Mouse (Mus musculus): ENCODE measurements around the gene Gp1ba. TPM values are rescaled to one million over a fixed set of nuclear protein-coding genes. Genes with fewer than 3 reads are reported as not detected.
A peak's percentile ranks its signal among the peaks of the same experiment; 100 is the strongest.

Gene Gp1ba
- polyA plus RNA-seq, 1 experiment, result not detected

DNA sequence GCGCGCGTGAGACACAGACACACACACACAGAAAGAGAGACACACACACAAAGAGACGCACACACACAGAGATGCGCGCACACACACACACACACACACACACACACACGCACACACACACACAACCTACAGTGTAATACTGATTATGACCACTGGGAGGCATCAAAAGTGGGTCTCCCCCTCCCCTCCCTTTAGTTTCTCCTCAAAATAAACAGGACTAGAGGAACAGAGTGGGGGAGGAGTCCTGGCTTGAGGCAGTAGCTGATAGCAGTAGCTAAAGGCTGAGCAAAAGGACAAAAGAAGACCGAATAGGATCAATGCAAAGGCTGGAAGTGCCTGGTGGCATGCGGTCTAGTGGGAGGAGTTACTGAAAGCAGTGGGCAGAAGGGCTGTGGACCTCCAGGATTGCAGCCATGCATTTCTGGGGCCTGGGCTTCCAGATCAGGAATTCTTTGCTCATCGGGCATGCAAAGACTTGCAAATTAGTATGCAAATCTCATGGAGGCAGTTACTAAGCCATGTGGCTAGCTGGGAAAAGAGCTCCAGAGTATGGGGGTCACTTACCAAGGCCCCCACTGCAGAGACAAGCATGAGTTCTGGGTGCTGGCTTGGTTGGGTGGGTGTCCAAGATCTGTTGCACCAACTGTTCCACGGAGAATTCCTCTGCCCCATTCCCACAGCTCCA lies 43.1 kb downstream of the Gp1ba start:
- H3K27ac ChIP-seq (ENCODE audit: insufficient read depth, low read depth, low read length), result no peak overlapping the region
- H3K4me1 ChIP-seq (ENCODE audit: control insufficient read depth, insufficient read depth, low read length), result peaks cover 11% of the 10 kb centered on the region
- TF ChIP-seq POLR2A (IDR thresholded peaks at IDR 0.05; ENCODE audit: insufficient read depth, low read depth, low read length) (no peak), CTCF (IDR thresholded peaks at IDR 0.05; ENCODE audit: insufficient read depth, low read depth, low read length) (no peak)
- 9% methylated on average over 11 of the region's 11 CpGs for WGBS
- no peak overlapping the region for H3K4me3 ChIP-seq (ENCODE audit: insufficient read depth, low read depth, low read length)

GRCm38 (mm10) chr11:70683640-70684039 lies 44.7 kb downstream of the Gp1ba start:
- H3K27ac ChIP-seq (ENCODE audit: insufficient read depth, low read depth, low read length), result no peak overlapping the region
- H3K4me1 ChIP-seq (ENCODE audit: control insufficient read depth, insufficient read depth, low read length), result peaks cover 16% of the 10 kb centered on the region
- WGBS, result 88% methylated on average over 5 of the region's 5 CpGs
- no peak overlapping the region for H3K4me3 ChIP-seq (ENCODE audit: insufficient read depth, low read depth, low read length)
- no peak for TF ChIP-seq CTCF (IDR thresholded peaks at IDR 0.05; ENCODE audit: insufficient read depth, low read depth, low read length)
- no peak for TF ChIP-seq POLR2A (IDR thresholded peaks at IDR 0.05; ENCODE audit: insufficient read depth, low read depth, low read length)

DNA sequence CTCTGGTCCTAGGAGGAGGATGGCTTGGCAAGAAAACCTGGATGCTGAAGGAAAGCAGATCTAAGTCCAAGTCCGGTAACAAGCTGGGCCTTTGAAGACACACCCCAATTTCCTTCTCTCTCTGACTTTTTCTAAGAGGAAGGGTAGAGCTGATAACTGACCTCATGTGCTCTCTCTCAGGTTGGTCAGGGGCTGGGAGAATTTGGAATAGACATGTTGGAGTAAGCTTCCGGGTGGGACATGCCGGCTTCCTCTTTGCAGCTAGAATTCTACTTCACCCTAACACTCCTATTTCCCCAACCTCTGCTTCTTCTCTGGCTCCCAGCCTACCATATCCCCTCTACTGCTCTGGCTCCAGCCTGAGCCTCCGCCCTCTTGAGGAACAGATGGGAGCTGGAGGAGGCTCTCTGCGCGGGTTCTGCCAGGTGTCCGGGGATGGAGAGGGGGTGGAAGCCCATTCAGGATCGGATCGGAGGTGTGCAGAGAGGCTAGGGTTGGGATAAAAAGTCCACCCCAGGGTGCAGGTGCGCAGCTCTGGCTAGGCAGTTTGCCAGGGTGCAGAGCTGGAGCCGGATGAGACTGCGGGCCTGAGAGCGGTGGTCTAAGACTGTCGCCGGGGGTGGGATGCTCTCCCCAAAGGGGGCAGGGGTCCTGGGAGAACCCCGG lies 48.1 kb downstream of the Gp1ba start:
- no peak for TF ChIP-seq CTCF (IDR thresholded peaks at IDR 0.05; ENCODE audit: insufficient read depth, low read depth, low read length)
- no peak for TF ChIP-seq POLR2A (IDR thresholded peaks at IDR 0.05; ENCODE audit: insufficient read depth, low read depth, low read length)
- peaks cover 15% of the 10 kb centered on the region for H3K4me1 ChIP-seq (ENCODE audit: control insufficient read depth, insufficient read depth, low read length)
- WGBS, result under 1% methylated on average over 16 of the region's 16 CpGs
- peak overlapping the region; percentile 87 for H3K4me3 ChIP-seq (ENCODE audit: insufficient read depth, low read depth, low read length)
- peak overlapping the region; percentile 67 for H3K27ac ChIP-seq (ENCODE audit: insufficient read depth, low read depth, low read length)

DNA sequence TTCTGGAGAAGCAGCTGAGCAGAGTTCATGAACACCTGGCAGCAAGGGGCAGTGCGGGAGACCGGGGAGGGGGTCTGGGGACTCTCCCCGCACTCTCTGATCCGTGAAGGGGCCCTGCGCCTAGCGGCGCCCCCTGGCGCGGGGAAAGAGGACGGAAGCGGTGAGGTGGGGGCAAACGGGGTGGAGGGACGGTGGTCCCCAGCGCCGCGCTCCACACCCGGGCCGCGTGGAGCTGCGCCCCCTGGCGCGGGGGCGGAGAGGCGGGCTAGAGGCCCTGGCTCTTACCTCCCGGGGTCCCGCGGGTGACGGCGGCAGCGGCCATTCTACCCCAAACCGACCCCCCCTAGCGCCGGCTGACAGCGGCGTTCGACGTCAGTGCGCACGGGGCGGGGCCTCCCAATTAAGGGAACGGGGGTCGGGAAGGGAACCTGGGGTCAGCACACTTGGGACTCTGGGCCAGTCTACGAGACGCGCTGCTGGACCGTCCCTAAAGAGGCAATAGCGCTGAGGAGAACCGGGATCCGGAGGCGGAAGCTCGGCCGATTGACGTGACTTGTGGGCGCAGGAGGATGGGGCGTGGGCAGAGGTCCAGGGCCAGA lies 48.8 kb downstream of the Gp1ba start, which contains the start of gene Camta2:
Camta2 (minus strand) TSS at position 505 of the 599 bp plus-strand sequence.
- WGBS, result under 1% methylated on average over 55 of the region's 55 CpGs
- TF ChIP-seq CTCF (IDR thresholded peaks at IDR 0.05; ENCODE audit: insufficient read depth, low read depth, low read length) (peak; percentile 73), POLR2A (IDR thresholded peaks at IDR 0.05; ENCODE audit: insufficient read depth, low read depth, low read length) (peak; percentile 88)
- H3K4me3 ChIP-seq (ENCODE audit: insufficient read depth, low read depth, low read length), result peak within 1 kb of the TSS; percentile 87

DNA sequence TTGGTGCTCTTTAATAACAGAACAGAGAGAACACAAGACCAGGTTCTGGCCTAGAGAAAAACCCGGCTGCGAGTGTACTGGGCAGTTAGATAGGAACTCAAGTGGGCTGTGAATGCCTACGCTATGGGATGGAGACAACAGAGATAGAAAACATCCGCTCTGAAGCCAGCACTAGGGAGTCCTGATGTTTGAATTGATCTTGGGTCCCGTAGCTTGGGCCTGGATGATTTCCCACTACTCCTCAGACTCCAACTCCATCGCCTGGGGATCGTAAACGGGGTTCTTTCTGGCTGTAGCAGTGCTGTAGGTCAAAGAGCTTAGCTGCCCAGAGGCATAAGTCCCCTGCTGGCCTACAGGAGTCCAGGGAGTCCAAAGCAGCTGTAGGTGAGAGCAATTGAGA lies 49.5 kb downstream of the Gp1ba start:
- TF ChIP-seq POLR2A (IDR thresholded peaks at IDR 0.05; ENCODE audit: insufficient read depth, low read depth, low read length) (no peak), CTCF (IDR thresholded peaks at IDR 0.05; ENCODE audit: insufficient read depth, low read depth, low read length) (no peak)
- H3K4me1 ChIP-seq (ENCODE audit: control insufficient read depth, insufficient read depth, low read length), result peaks cover 6% of the 10 kb centered on the region; the same call in 1 of the 2 replicates
- 4% methylated on average over 8 of the region's 8 CpGs for WGBS

More for the DNA sequence above, 48.8 kb downstream of the Gp1ba start, which contains the start of gene Camta2:
- H3K4me1 ChIP-seq (ENCODE audit: control insufficient read depth, insufficient read depth, low read length), result peaks cover 8% of the 10 kb centered on the region; the same call in 1 of the 2 replicates
- peak within 1 kb of the TSS; percentile 67 for H3K27ac ChIP-seq (ENCODE audit: insufficient read depth, low read depth, low read length)

DNA sequence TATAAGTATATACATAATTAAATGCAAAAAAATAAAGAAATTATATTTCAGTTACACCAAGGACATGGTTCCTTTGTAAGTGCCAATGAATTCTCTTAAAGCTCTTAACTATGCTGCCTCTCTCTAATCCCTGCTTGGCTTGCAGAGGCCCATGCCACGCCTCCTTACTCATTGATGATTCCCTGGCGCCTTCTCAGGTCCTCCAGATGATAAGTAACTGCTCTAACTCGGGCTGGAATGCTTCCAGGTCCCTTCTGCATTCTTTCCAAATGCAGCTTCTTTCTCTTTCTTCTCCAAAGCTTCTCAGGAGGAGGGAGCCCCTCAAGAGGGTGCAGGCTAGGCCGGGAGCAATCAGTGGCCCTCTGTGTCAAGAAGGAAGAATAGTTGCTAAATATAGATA lies 50.7 kb downstream of the Gp1ba start:
- no peak overlapping the region for H3K4me3 ChIP-seq (ENCODE audit: insufficient read depth, low read depth, low read length)
- H3K4me1 ChIP-seq (ENCODE audit: control insufficient read depth, insufficient read depth, low read length), result peaks cover 6% of the 10 kb centered on the region; the same call in 1 of the 2 replicates
- TF ChIP-seq POLR2A (IDR thresholded peaks at IDR 0.05; ENCODE audit: insufficient read depth, low read depth, low read length) (no peak), CTCF (IDR thresholded peaks at IDR 0.05; ENCODE audit: insufficient read depth, low read depth, low read length) (no peak)
- H3K27ac ChIP-seq (ENCODE audit: insufficient read depth, low read depth, low read length), result no peak overlapping the region
- WGBS, result 41% methylated on average over 4 of the region's 4 CpGs

More for the DNA sequence above, 49.5 kb downstream of the Gp1ba start:
- Histone ChIP-seq H3K4me3 (ENCODE audit: insufficient read depth, low read depth, low read length) (peak overlapping the region; percentile 87), H3K27ac (ENCODE audit: insufficient read depth, low read depth, low read length) (peak overlapping the region; percentile 67)

Other genes starting within 250 kb of the Gp1ba start
- not detected in 2 replicates for gene Pelp1, start 229.1 kb upstream of the Gp1ba start, polyA plus RNA-seq (2012; ENCODE audit: insufficient read depth, insufficient read length, low replicate concordance, missing spikeins)
- gene Arrb2, start 206.5 kb upstream of the Gp1ba start, polyA plus RNA-seq (2012; ENCODE audit: insufficient read depth, insufficient read length, low replicate concordance, missing spikeins), result not detected in 2 replicates
- not detected in 2 replicates for gene Med11, start 187.2 kb upstream of the Gp1ba start, polyA plus RNA-seq (2012; ENCODE audit: insufficient read depth, insufficient read length, low replicate concordance, missing spikeins)
- gene Zmynd15, start 179.7 kb upstream of the Gp1ba start, polyA plus RNA-seq (2012; ENCODE audit: insufficient read depth, insufficient read length, low replicate concordance, missing spikeins), result not detected in 2 replicates
- gene Cxcl16, start 179.1 kb upstream of the Gp1ba start, polyA plus RNA-seq (2012; ENCODE audit: insufficient read depth, insufficient read length, low replicate concordance, missing spikeins), result not detected in 2 replicates
- not detected in 2 replicates for gene Tm4sf5, start 133.9 kb upstream of the Gp1ba start, polyA plus RNA-seq (2012; ENCODE audit: insufficient read depth, insufficient read length, low replicate concordance, missing spikeins)
- gene Vmo1, start 124.5 kb upstream of the Gp1ba start, polyA plus RNA-seq (2012; ENCODE audit: insufficient read depth, insufficient read length, low replicate concordance, missing spikeins), result not detected in 2 replicates
- gene Gltpd2, start 119.9 kb upstream of the Gp1ba start, polyA plus RNA-seq (2012; ENCODE audit: insufficient read depth, insufficient read length, low replicate concordance, missing spikeins), result not detected in 2 replicates
- gene Psmb6, start 113.8 kb upstream of the Gp1ba start, polyA plus RNA-seq (2012; ENCODE audit: insufficient read depth, insufficient read length, low replicate concordance, missing spikeins), result not detected in 2 replicates
- gene Gm40193, start 106.2 kb upstream of the Gp1ba start, polyA plus RNA-seq (2012; ENCODE audit: insufficient read depth, insufficient read length, low replicate concordance, missing spikeins), result not detected in 2 replicates
- gene Pld2, start 99.1 kb upstream of the Gp1ba start, polyA plus RNA-seq (2012; ENCODE audit: insufficient read depth, insufficient read length, low replicate concordance, missing spikeins), result not detected in 2 replicates
- gene Mink1, start 76.2 kb upstream of the Gp1ba start, polyA plus RNA-seq (2012; ENCODE audit: insufficient read depth, insufficient read length, low replicate concordance, missing spikeins), result 190 TPM in 1 of 2 replicates, not detected in the other
- gene 4930544D05Rik, start 23.3 kb upstream of the Gp1ba start, polyA plus RNA-seq (2012; ENCODE audit: insufficient read depth, insufficient read length, low replicate concordance, missing spikeins), result not detected in 2 replicates
- not detected in 2 replicates for gene Chrne, start 19.9 kb upstream of the Gp1ba start, polyA plus RNA-seq (2012; ENCODE audit: insufficient read depth, insufficient read length, low replicate concordance, missing spikeins)
- not detected in 2 replicates for gene Rnf167, start 8.1 kb downstream of the Gp1ba start, polyA plus RNA-seq (2012; ENCODE audit: insufficient read depth, insufficient read length, low replicate concordance, missing spikeins)
- gene Slc25a11, start 8.4 kb downstream of the Gp1ba start, polyA plus RNA-seq (2012; ENCODE audit: insufficient read depth, insufficient read length, low replicate concordance, missing spikeins), result not detected in 2 replicates
- gene Pfn1, start 15.5 kb downstream of the Gp1ba start, polyA plus RNA-seq (2012; ENCODE audit: insufficient read depth, insufficient read length, low replicate concordance, missing spikeins), result 496 and 550 TPM in 2 replicates
- gene Eno3, start 18.1 kb downstream of the Gp1ba start, polyA plus RNA-seq (2012; ENCODE audit: insufficient read depth, insufficient read length, low replicate concordance, missing spikeins), result not detected in 2 replicates
- gene Spag7, start 30.3 kb downstream of the Gp1ba start, polyA plus RNA-seq (2012; ENCODE audit: insufficient read depth, insufficient read length, low replicate concordance, missing spikeins), result not detected in 2 replicates
- gene Camta2, start 49.0 kb downstream of the Gp1ba start, polyA plus RNA-seq (2012; ENCODE audit: insufficient read depth, insufficient read length, low replicate concordance, missing spikeins), result not detected in 2 replicates
- gene Inca1, start 61.0 kb downstream of the Gp1ba start, polyA plus RNA-seq (2012; ENCODE audit: insufficient read depth, insufficient read length, low replicate concordance, missing spikeins), result not detected in 2 replicates
- not detected in 2 replicates for gene Kif1c, start 61.4 kb downstream of the Gp1ba start, polyA plus RNA-seq (2012; ENCODE audit: insufficient read depth, insufficient read length, low replicate concordance, missing spikeins)
- gene Zfp3, start 125.1 kb downstream of the Gp1ba start, polyA plus RNA-seq (2012; ENCODE audit: insufficient read depth, insufficient read length, low replicate concordance, missing spikeins), result not detected in 2 replicates
- not detected in 2 replicates for gene Scimp, start 173.5 kb downstream of the Gp1ba start, polyA plus RNA-seq (2012; ENCODE audit: insufficient read depth, insufficient read length, low replicate concordance, missing spikeins)
- gene Rabep1, start 205.7 kb downstream of the Gp1ba start, polyA plus RNA-seq (2012; ENCODE audit: insufficient read depth, insufficient read length, low replicate concordance, missing spikeins), result not detected in 2 replicates